Mouse (Mus musculus) spleen, adult 2 months (tissue): ENCODE data around the gene Ddx6. TPM values are rescaled to one million over a fixed set of nuclear protein-coding genes. Genes with fewer than 3 reads are reported as not detected.
A peak's percentile ranks its signal among the peaks of the same experiment; 100 is the strongest.

ENCODE experiments used
- DNase-seq, 2 experiments: peaks; one replicate each; pipeline versions ENCODE4 v3.0.0 to v3.0.0-alpha.2; 2012 to 2021; ENCODE audit warnings: low spot score in 2 of 2, low read depth in 1 of 2
- H3K27ac ChIP-seq: fragments of 200-500 bp; 2 replicates; pipeline ENCODE4 v1.5.1; 2012; ENCODE audit warnings: low read length, inconsistent platforms; ENCODE audit not compliant: insufficient read depth
- H3K27me3 ChIP-seq: fragments of 200-500 bp; 2 replicates; pipeline ENCODE4 v1.6.1; 2012; ENCODE audit warnings: mild to moderate bottlenecking, moderate library complexity, low read length, inconsistent platforms; ENCODE audit not compliant: control insufficient read depth, insufficient read depth
- H3K36me3 ChIP-seq: fragments of 200-500 bp; 2 replicates; pipeline ENCODE4 v1.6.1; 2012; ENCODE audit warnings: mild to moderate bottlenecking, low read length, inconsistent platforms; ENCODE audit not compliant: control insufficient read depth, insufficient read depth
- H3K4me1 ChIP-seq: fragments of 200-500 bp; 2 replicates; pipeline ENCODE4 v1.6.1; 2011; ENCODE audit warnings: inconsistent platforms; ENCODE audit not compliant: control insufficient read depth, insufficient read depth, insufficient read length
- H3K4me3 ChIP-seq: fragments of 200-500 bp; 2 replicates; pipeline ENCODE4 v1.5.1; 2011; ENCODE audit warnings: mild to moderate bottlenecking, inconsistent platforms; ENCODE audit not compliant: insufficient read depth, insufficient read length; ENCODE audit errors: extremely low read depth
- CTCF ChIP-seq: fragments of 200-500 bp; IDR thresholded peaks from 2 replicates; pipeline ENCODE4 v1.5.1; 2011; ENCODE audit warnings: mild to moderate bottlenecking, inconsistent platforms; ENCODE audit not compliant: insufficient read depth, insufficient read length, insufficient replicate concordance; ENCODE audit errors: extremely low read depth
- POLR2A ChIP-seq: fragments of 200-500 bp; IDR thresholded peaks from 2 replicates; pipeline ENCODE4 v1.6.1; 2011; ENCODE audit warnings: low read depth, low read length, inconsistent platforms
- WGBS: fragments of 180-500 bp; shearing (Covaris S2); methylation state at CpG from one replicate; pipeline ENCODE4 v1.1.7; 2018; 5-methylcytosine and 5-hydroxymethylcytosine counted together
- polyA plus RNA-seq: library from polyadenylated mRNA; depleted of rRNA; stranded (reverse); fragments of >200 nt; gene quantifications from 2 replicates; pipeline ENCODE4 v1.2.3, GENCODE M21; 2012; rRNA removed

Gene Ddx6
- 15.3 and 17.3 TPM in 2 replicates for polyA plus RNA-seq

DNA sequence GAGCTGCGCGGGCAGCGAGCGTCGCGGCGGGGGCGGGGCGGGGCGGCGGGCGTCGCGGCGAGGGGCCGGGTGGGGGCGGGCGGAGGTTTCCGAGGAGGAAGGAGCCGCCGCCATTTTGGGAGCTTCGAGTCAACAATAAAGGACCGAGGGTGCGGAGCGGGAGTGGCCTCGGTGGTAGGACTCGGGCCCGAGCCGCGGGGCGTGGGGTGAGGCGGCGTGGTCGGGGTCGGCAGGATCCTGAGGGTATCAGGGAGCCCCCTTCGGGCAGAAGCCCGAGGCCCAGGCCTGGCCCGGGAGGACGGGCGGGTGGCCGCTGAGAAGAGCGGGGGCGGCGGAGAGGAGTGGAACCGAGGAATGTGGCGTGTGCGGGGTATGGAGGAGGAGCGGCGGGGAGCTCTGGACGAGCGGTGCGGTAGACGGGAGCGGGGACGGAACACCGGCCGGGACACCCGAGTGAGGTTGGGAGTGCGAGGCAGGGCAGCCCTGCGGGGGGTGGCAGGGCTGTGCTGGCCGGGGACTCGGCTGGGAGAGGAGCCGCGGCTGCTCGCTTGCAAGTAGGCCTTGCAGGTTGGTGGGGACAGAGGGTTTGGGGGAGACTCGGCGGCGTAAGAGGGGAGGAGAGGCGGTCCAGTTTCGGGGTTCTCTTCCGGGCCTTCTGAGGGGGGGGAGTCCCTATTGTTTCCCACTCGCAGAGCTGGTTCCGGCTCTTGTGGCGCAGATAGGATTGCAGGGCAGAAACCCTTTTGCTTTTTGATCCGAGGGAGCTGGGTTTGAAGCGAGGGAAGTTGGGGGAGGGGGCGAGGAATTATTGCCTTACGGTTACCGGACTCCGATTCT lies at the start of gene Ddx6:
TSS of gene Ddx6 (plus strand) at position 114 of the 837 bp plus-strand sequence.
- Histone ChIP-seq H3K27me3 (no peaks in the 10 kb centered on the region), H3K4me1 (peaks cover 11% of the 10 kb centered on the region), H3K27ac (peak within 1 kb of the TSS; percentile 100), H3K4me3 (peak within 1 kb of the TSS; percentile 100), H3K36me3 (peaks cover 23% of the 10 kb centered on the region)
- WGBS, result 1% methylated on average over 62 of the region's 80 CpGs
- DNase-seq, result peak; percentile 57 to 73
- TF ChIP-seq CTCF, result no peak
- peak; percentile 53 for TF ChIP-seq POLR2A

GRCm38 (mm10) chr9:44561597-44561996 lies 43.1 kb upstream of the Ddx6 start, which contains the start of gene Cxcr5:
Cxcr5 (minus strand) TSS chr9:44561877.
- WGBS, result 60% methylated on average over 4 of the region's 4 CpGs
- Histone ChIP-seq H3K27me3 (no peaks in the 10 kb centered on the region), H3K4me1 (peaks cover 18% of the 10 kb centered on the region; the same call in 1 of the 2 replicates), H3K27ac (no peak within 1 kb of the TSS), H3K4me3 (no peak within 1 kb of the TSS), H3K36me3 (no peaks in the 10 kb centered on the region)
- DNase-seq, result no peak
- TF ChIP-seq CTCF (no peak), POLR2A (no peak)

GRCm38 (mm10) chr9:44562936-44563335 lies 41.8 kb upstream of the Ddx6 start:
- Histone ChIP-seq H3K27ac (no peak overlapping the region), H3K4me3 (no peak overlapping the region), H3K4me1 (peaks cover 23% of the 10 kb centered on the region; the same call in 1 of the 2 replicates), H3K27me3 (no peaks in the 10 kb centered on the region), H3K36me3 (no peaks in the 10 kb centered on the region)
- no peak for TF ChIP-seq POLR2A
- no peak for TF ChIP-seq CTCF
- WGBS, result 63% methylated on average over 12 of the region's 12 CpGs
- DNase-seq, result no peak

DNA sequence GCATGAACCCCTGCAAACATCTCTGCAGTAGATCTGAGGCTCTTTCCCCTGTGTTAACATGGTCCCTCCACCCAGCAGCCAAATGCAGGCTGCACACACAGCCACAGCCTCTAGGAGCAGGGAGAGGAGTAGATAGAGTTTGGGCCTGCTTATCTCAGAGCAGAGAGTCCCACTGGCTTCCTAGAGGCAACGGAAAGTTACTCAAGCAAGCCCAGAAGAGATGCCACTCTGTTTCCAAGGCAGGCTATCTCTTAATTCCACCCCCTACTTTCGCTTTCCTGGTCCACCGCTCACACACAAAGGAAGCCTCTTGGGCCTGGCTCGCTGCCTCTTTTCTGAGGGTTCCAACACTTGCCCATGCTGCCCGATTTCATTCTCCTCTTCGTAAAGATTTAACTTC lies 39.3 kb upstream of the Ddx6 start:
- Histone ChIP-seq H3K36me3 (no peaks in the 10 kb centered on the region), H3K27ac (peak overlapping the region; percentile 45), H3K27me3 (no peaks in the 10 kb centered on the region), H3K4me3 (no peak overlapping the region), H3K4me1 (peaks cover 32% of the 10 kb centered on the region; the same call in 1 of the 2 replicates)
- DNase-seq, result peak in 1 of 2 experiments; percentile 25
- TF ChIP-seq POLR2A (no peak), CTCF (no peak)
- 29% methylated on average over 6 of the region's 6 CpGs for WGBS

- no peaks in the 10 kb centered on the region for H3K36me3 ChIP-seq
- H3K4me1 ChIP-seq, result peaks cover 44% of the 10 kb centered on the region; the same call in 1 of the 2 replicates
- peak; percentile 39 to 82 for DNase-seq
- 29% methylated on average over 9 of the region's 9 CpGs for WGBS
- no peaks in the 10 kb centered on the region for H3K27me3 ChIP-seq
- TF ChIP-seq POLR2A (no peak), CTCF (no peak)
- no peak overlapping the region; the same call in 1 of the 2 replicates for H3K4me3 ChIP-seq
- H3K27ac ChIP-seq, result peak overlapping the region; percentile 94
These were observed 37.2 kb upstream of the Ddx6 start for GRCm38 (mm10) chr9:44567338-44568082.

GRCm38 (mm10) chr9:44568083-44568455 lies 36.6 kb upstream of the Ddx6 start:
- Histone ChIP-seq H3K4me3 (no peak overlapping the region; the same call in 1 of the 2 replicates), H3K4me1 (peaks cover 41% of the 10 kb centered on the region; the same call in 1 of the 2 replicates), H3K27ac (peak overlapping the region; percentile 94), H3K36me3 (no peaks in the 10 kb centered on the region), H3K27me3 (no peaks in the 10 kb centered on the region)
- WGBS, result 6% methylated on average over 7 of the region's 7 CpGs
- TF ChIP-seq CTCF, result no peak
- no peak for TF ChIP-seq POLR2A
- peak in 1 of 2 experiments; percentile 78 for DNase-seq
